Mouse (Mus musculus): ENCODE measurements around the gene 4930430A15Rik.

4930430A15Rik gene

GRCm38 (mm10) chr2:111229502-111229901, at the start of gene 4930430A15Rik:
Gene 4930430A15Rik (minus strand): TSS chr2:111229602.
- DNase-seq (ENCODE audit: low spot score) = no peak

GRCm38 (mm10) chr2:111274006-111274405, 44.6 kb upstream of the 4930430A15Rik start, which contains the start of gene Olfr1277:
Gene Olfr1277 (minus strand): TSS chr2:111274106.
- DNase-seq (ENCODE audit: low spot score) = no peak

- no peak for DNase-seq (ENCODE audit: low spot score)
Measured at GRCm38 (mm10) chr2:111254216-111254615, 24.8 kb upstream of the 4930430A15Rik start, which contains the start of gene Olfr1276. Gene Olfr1276 (plus strand): TSS chr2:111254516.

- DNase-seq (ENCODE audit: low spot score) = no peak
Measured at GRCm38 (mm10) chr2:111235186-111235585, 5.8 kb upstream of the 4930430A15Rik start, which contains the start of gene Olfr1275. Gene Olfr1275 (minus strand): TSS chr2:111235286.

GRCm38 (mm10) chr2:111182068-111182467, 47.3 kb downstream of the 4930430A15Rik start:
- no peak for DNase-seq (ENCODE audit: low spot score)

- no peak for DNase-seq (ENCODE audit: low spot score)
Measured at GRCm38 (mm10) chr2:111152836-111153235, 76.6 kb downstream of the 4930430A15Rik start, which contains the start of gene Gm15130. Gene Gm15130 (minus strand): TSS chr2:111152936.

- DNase-seq (ENCODE audit: low spot score) = no peak
Measured at GRCm38 (mm10) chr2:111135739-111136138, 93.7 kb downstream of the 4930430A15Rik start.

Data from ovary, postnatal 14 days (tissue).